Mouse (Mus musculus): ENCODE results near the gene Gm21119.
"Not testable (repeated sequence)": the region's sequence is repeated elsewhere in the genome, so short reads cannot be mapped to it uniquely, and the experiment has no call there.

DNA sequence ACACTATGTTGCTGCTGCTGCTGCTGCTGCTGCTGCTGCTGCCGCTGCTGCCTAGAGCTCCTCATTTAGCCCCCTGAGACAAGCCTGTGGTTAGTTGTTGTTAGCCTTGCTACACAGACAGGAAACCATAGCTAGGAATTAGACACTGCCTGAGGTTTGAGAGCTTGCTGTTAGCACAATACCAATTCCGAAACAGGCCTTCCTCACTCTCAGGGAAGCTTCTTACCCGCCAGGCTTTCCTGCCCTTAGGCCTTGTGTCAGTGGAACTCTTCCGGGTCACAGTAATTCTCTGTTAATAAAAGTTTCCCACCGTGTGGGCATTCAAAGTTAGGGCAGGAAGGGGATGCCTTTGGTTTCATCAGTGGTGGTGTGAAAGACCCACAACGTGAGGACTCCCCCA, 31.9 kb upstream of the Gm21119 start:
- TF ChIP-seq CTCF, EP300 (IDR thresholded peaks at IDR 0.05; ENCODE audit: low read depth): not testable (repeated sequence)

Data from liver, embryonic 14.5 days (tissue).